ENCODE assay signal across 22 mouse cellular contexts in genomic region chr5:64428822-64429221, GRCm38 (mm10).
DNase-seq lines count a peak whose midpoint lies in the region; ATAC-seq lines count a peak whose summit lies in the region.
"Had no signal": no experiment of that assay in that cellular context is flagged by ENCODE, and none has a peak within 500 bp of the region (broad histone marks: within the 10 kb centered on the region; RNA-seq: fewer than 3 reads in every experiment).

No protein-coding gene starts in this region.

- no peaks in the 10 kb centered on the region for H3K36me3 ChIP-seq in kidney, embryonic 15.5 days
- H3K36me3 ChIP-seq in hindbrain, embryonic 12.5 days, result no peaks in the 10 kb centered on the region
- H3K36me3 ChIP-seq: embryonic facial prominence, embryonic 12.5 days; hindbrain, embryonic 15.5 days; limb, embryonic 13.5 days; liver, embryonic 13.5 days had no signal

- intact Hi-C loops in heart, postnatal 10 days (cut with DNase I), result no loop called here
- intact Hi-C loops in heart, postnatal 36 days (cut with DNase I), result no loop called here

- ATAC-seq in kidney, embryonic 15.5 days (replicated peaks; ENCODE audit: low FRiP score), result no peak
- ATAC-seq in hindbrain, embryonic 12.5 days (ENCODE audit: low FRiP score), result no peak
- ATAC-seq: forebrain, embryonic 13.5 days; intestine, embryonic 16.5 days had no signal

- H3K9me3 ChIP-seq in kidney, embryonic 15.5 days (replicated peaks), result no peaks in the 10 kb centered on the region
- H3K9me3 ChIP-seq in hindbrain, embryonic 12.5 days (replicated peaks), result no peaks in the 10 kb centered on the region
- H3K9me3 ChIP-seq: embryonic facial prominence, embryonic 12.5 days; hindbrain, embryonic 15.5 days; liver, embryonic 13.5 days had no signal

- no peak overlapping the region for H3K9ac ChIP-seq in kidney, embryonic 15.5 days
- no peak overlapping the region for H3K9ac ChIP-seq in hindbrain, embryonic 12.5 days
- H3K9ac ChIP-seq: embryonic facial prominence, embryonic 12.5 days; forebrain, embryonic 13.5 days; hindbrain, embryonic 15.5 days; limb, embryonic 13.5 days; liver, embryonic 13.5 days had no signal

- no peak overlapping the region for H3K4me2 ChIP-seq in kidney, embryonic 15.5 days
- no peak overlapping the region for H3K4me2 ChIP-seq in hindbrain, embryonic 12.5 days (replicated peaks)
- H3K4me2 ChIP-seq: embryonic facial prominence, embryonic 12.5 days; forebrain, embryonic 13.5 days; hindbrain, embryonic 15.5 days; limb, embryonic 13.5 days; liver, embryonic 13.5 days; midbrain, embryonic 11.5 days had no signal

- DNase-seq in adrenal gland, adult (ENCODE audit: inconsistent age in 2 of 2, low spot score in 1 of 2), result peak; percentile 39 to 65
- DNase-seq in adrenal gland, postnatal 14 days, result no peak
- peak; percentile 43 to 51 for DNase-seq in heart, postnatal 10 days
- DNase-seq in heart, postnatal 36 days, result no peak
- DNase-seq in kidney, postnatal 36 days, result peak; percentile 20 to 35
- DNase-seq in adipocyte (ENCODE audit: low spot score), result peak; percentile 64
- DNase-seq: cerebellum, adult 9-11 months; gastrocnemius, postnatal 10 days; layer of hippocampus, postnatal 36 days; liver, embryonic 13.5 days; thymus, postnatal 14 days had no signal

- no peak overlapping the region for H3K27ac ChIP-seq in kidney, embryonic 15.5 days
- no peak overlapping the region for H3K27ac ChIP-seq in hindbrain, embryonic 12.5 days
- H3K27ac ChIP-seq: embryonic facial prominence, embryonic 12.5 days; forebrain, embryonic 13.5 days; heart, adult 2 months; hindbrain, embryonic 15.5 days; layer of hippocampus, adult 2 months; limb, embryonic 13.5 days; liver, embryonic 13.5 days had no signal

- 0 out of 2 replicates have a peak, but pooled peaks cover 5% of the 10 kb centered on the region for H3K27me3 ChIP-seq in kidney, embryonic 15.5 days
- 0 out of 2 replicates have a peak, but pooled peaks cover 4% of the 10 kb centered on the region for H3K27me3 ChIP-seq in hindbrain, embryonic 12.5 days
- H3K27me3 ChIP-seq: embryonic facial prominence, embryonic 12.5 days; forebrain, embryonic 13.5 days; hindbrain, embryonic 15.5 days; limb, embryonic 13.5 days; liver, embryonic 13.5 days had no signal

- WGBS in kidney, embryonic 15.5 days, result 67% methylated on average over 8 of the region's 8 CpGs
- 89% methylated on average over 8 of the region's 8 CpGs for WGBS in hindbrain, embryonic 12.5 days

- peaks cover 18% of the 10 kb centered on the region; the same call in 1 of the 2 replicates for H3K4me1 ChIP-seq in kidney, embryonic 15.5 days
- H3K4me1 ChIP-seq in hindbrain, embryonic 12.5 days, result no peaks in the 10 kb centered on the region
- H3K4me1 ChIP-seq: embryonic facial prominence, embryonic 12.5 days; hindbrain, embryonic 15.5 days; limb, embryonic 13.5 days had no signal

- no peak overlapping the region for H3K4me3 ChIP-seq in kidney, embryonic 15.5 days (replicated peaks)
- H3K4me3 ChIP-seq in hindbrain, embryonic 12.5 days, result no peak overlapping the region
- H3K4me3 ChIP-seq: embryonic facial prominence, embryonic 12.5 days; erythroblast, embryonic 14.5 days; forebrain, embryonic 13.5 days; heart, adult 2 months; hindbrain, embryonic 15.5 days; layer of hippocampus, adult 2 months; limb, embryonic 13.5 days; liver, embryonic 13.5 days had no signal

Comparison
In these comparisons a context has a peak if more than half of its experiments do, and no peak if none do; other contexts are left out.
1. DNase-seq: peak in adrenal gland, adult (2 of 2), heart, postnatal 10 days (2 of 2), kidney, postnatal 36 days (2 of 2) and adipocyte (single experiment); none in adrenal gland, postnatal 14 days (single experiment) and heart, postnatal 36 days (0 of 2).